Mouse (Mus musculus) skeletal muscle tissue, adult 2 months (tissue): ENCODE results near the gene Gm49336.

ENCODE experiments used
- DNase-seq: peaks from one replicate; pipeline ENCODE4 v3.0.0-alpha.2; 2012; ENCODE audit warnings: low read depth, low spot score

The Gm49336 gene

GRCm38 (mm10) chr14:60163367-60163766 lies 87.9 kb downstream of the Gm49336 start:
- DNase-seq: no peak
